Mouse (Mus musculus) megakaryocyte, embryonic 14.5 days (primary cell): ENCODE results near the gene Syt16.

Experiments
- FLI1 ChIP-seq: IDR thresholded peaks from 2 replicates; pipeline ENCODE4 v1.6.1; 2012; ENCODE audit warnings: low read length, inconsistent platforms, mixed read lengths
- GATA1 ChIP-seq: IDR thresholded peaks from 3 replicates; pipeline ENCODE4 v1.6.1; 2012; ENCODE audit warnings: mixed read lengths, low read length, inconsistent platforms, borderline replicate concordance

DNA sequence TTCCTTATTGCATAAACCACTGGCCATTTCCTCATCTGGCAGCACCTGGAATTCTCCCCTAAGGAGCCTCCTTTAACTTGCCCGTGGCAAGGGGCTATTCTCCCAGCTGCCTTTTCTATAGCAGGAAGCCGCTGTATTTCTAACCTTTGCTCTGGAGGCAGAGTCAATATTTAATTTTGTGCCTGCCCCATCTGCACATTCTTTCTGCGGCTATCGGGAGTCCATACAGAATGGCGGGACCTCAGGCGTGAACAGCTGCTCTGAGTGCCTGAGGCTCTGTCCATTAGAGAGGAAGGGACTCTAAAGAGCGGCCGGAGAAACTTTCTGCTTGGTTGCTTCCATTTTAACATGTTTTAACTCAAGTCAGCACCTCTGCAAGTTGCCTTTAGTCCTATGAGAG lies 89.6 kb downstream of the Syt16 start:
- TF ChIP-seq GATA1 (no peak), FLI1 (no peak)
